Mouse (Mus musculus) lung, embryonic 16.5 days (tissue): ENCODE results near the gene Brms1. TPM values are rescaled to one million over a fixed set of nuclear protein-coding genes. Genes with fewer than 3 reads are reported as not detected.
"Not testable (repeated sequence)": the region's sequence is repeated elsewhere in the genome, so short reads cannot be mapped to it uniquely, and the experiment has no call there.

Experiments used
- ATAC-seq: fragments of 200-750 bp; cut with Nextera tagmentation; 2 replicates; pipeline ENCODE4 v1.8.0; 2017; ENCODE audit warnings: low read depth, mild to moderate bottlenecking, moderate library complexity
- H3K27ac ChIP-seq: fragments of 300-500 bp; sonication (generic); 2 replicates; pipeline ENCODE4 v1.5.1; 2014; ENCODE audit warnings: mild to moderate bottlenecking, control low read depth, low read length
- H3K27me3 ChIP-seq: fragments of 300-500 bp; sonication (generic); 2 replicates; pipeline ENCODE4 v1.6.1; 2014; ENCODE audit warnings: low read depth, low read length, mixed read lengths; ENCODE audit not compliant: control insufficient read depth, insufficient read depth
- H3K36me3 ChIP-seq: fragments of 300-500 bp; sonication (generic); 2 replicates; pipeline ENCODE4 v1.6.1; 2014; ENCODE audit warnings: low read length; ENCODE audit not compliant: control insufficient read depth, insufficient read depth
- H3K4me1 ChIP-seq: fragments of 300-500 bp; sonication (generic); replicated peaks from 2 replicates; pipeline ENCODE4 v1.6.1; 2014; ENCODE audit warnings: low read length, mixed read lengths; ENCODE audit not compliant: control insufficient read depth, insufficient read depth
- H3K4me2 ChIP-seq: fragments of 300-500 bp; sonication (generic); 2 replicates; pipeline ENCODE4 v1.6.1; 2014; ENCODE audit warnings: low read depth, low read length, control low read depth
- H3K4me3 ChIP-seq: fragments of 300-500 bp; sonication (generic); 2 replicates; pipeline ENCODE4 v1.5.1; 2014; ENCODE audit warnings: mild to moderate bottlenecking, low read length, control low read depth
- H3K9ac ChIP-seq: fragments of 300-500 bp; sonication (generic); 2 replicates; pipeline ENCODE4 v1.6.1; 2014; ENCODE audit warnings: low read length, control low read depth
- H3K9me3 ChIP-seq: fragments of 300-500 bp; sonication (generic); 2 replicates; pipeline ENCODE4 v1.6.1; 2016; ENCODE audit warnings: low read length; ENCODE audit not compliant: control insufficient read depth
- WGBS: fragments of 180-500 bp; shearing (Covaris S2); extraction: QIAGEN DNeasy Blood & Tissue Kit; methylation state at CpG from one replicate; pipeline ENCODE4 v1.1.7; 2014; 5-methylcytosine and 5-hydroxymethylcytosine counted together
- polyA plus RNA-seq: library from polyadenylated mRNA; unstranded; fragments of >200 nt; fragmentation: Nextera tagmentation; extraction: Ambion mirVana; gene quantifications from 2 replicates; pipeline ENCODE4 v1.2.1, GENCODE M21; 2015

Gene Brms1
- polyA plus RNA-seq = 41.6 and 45.0 TPM in 2 replicates

DNA sequence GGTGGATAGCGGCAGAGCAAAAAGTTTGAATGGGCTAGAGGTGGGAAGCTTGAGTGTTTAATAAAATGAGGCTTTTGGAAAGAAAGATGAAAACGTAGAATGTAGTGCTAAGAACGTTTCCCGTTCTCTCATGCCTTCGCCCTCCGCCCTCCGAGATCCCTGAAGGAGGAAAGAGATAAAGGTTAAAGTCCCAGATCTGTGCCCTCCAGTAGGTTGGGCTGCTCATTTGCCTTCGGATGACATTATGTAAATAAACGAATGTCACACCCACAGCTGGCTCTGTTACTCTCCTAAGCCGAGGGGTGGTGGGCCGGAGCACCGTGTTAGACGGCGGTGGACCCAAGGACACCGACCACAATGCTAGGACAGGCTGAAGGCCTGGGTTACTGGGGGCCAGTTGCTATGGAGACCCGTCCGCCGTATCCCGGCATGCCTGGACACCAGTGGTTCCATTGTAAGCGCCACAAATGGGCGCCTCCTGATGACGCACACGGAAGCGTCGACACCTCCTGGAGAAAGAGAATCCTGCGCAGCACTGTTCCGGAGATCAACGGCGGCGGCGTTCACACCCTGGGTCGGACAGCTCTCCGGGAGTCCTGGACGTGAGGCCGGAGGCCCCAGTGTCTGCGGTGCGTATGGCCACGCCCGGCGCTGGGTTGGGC, at the start of gene Brms1:
Brms1 (plus strand) TSS at position 493 of the 662 bp plus-strand sequence.
- ATAC-seq = peak; percentile 77
- Histone ChIP-seq H3K36me3 (0 out of 2 replicates have a peak, but pooled peaks cover 2% of the 10 kb centered on the region), H3K27ac (peak within 1 kb of the TSS; percentile 72), H3K4me1 (peaks cover 25% of the 10 kb centered on the region), H3K4me3 (peak within 1 kb of the TSS; percentile 97), H3K27me3 (no peaks in the 10 kb centered on the region), H3K4me2 (peak within 1 kb of the TSS; percentile 99), H3K9me3 (no peaks in the 10 kb centered on the region), H3K9ac (peak within 1 kb of the TSS; percentile 92)
- WGBS = 3% methylated on average over 40 of the region's 40 CpGs

DNA sequence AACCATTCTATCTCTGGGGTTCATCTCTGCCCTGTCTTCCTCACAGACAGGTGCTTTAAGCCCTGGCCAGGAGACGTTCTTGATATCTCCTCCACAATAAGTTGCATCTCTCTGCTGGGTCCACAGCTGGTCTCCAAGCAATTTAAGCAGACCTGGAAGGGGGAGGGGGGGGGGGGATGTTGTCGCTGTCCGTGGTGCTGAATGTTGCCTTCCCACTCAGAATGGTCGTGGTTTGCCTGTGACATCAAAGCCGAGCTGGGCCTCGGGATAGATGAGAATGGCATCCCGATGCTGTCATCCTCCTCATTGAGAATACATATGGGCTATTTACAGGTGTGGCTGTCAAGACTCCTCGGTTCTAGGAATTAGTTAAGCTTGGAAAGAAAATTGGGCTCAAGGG, 48.8 kb upstream of the Brms1 start:
- WGBS = 13% methylated on average over 8 of the region's 8 CpGs
- Histone ChIP-seq H3K4me1 (no peaks in the 10 kb centered on the region), H3K36me3 (no peaks in the 10 kb centered on the region), H3K4me3 (no peak overlapping the region), H3K27ac (no peak overlapping the region), H3K27me3 (peaks cover 23% of the 10 kb centered on the region), H3K9me3 (no peaks in the 10 kb centered on the region), H3K9ac (no peak overlapping the region), H3K4me2 (no peak overlapping the region)
- ATAC-seq = no peak

DNA sequence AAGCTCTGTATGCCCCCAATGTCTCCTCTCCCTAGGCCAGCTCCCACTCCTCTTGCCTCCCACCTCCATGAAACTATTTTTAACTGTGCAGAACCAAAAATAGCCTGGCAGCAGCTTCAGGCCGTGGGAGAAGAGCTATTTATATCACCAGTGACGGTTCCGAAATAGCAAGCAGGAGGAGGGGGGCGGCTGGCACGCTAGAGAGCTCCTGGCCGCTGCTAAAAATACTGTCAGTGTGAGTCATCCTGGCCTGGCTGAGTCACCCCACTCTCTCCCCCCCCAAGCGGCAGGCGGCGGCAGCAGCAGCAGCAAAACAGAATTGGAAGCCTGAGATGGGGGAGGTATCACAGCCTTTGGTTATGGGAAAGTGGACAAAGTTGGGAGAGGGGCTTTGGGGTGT, 48.2 kb upstream of the Brms1 start:
- H3K4me2 ChIP-seq = no peak overlapping the region

DNA sequence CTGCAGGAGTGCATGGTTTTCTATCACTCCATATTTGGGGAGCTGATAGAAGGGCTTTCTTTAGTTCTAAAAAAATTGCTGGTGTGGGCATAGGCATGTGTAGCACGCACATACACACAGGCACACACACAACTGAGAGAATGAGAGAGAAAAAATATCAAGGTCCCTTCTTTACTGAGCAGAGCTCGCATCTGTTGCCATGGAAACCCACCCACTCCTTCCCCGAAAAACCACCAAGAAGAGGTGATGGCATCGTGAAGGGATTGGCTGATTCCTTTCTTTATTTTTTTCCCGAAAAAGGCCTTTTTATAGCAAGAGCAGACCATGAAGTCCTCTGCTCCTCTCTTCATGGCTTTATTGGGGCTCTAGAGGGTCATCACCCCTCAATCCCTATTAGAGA, 47.1 kb upstream of the Brms1 start:
- peaks cover 23% of the 10 kb centered on the region for H3K27me3 ChIP-seq
- ATAC-seq = no peak
- WGBS = 44% methylated on average over 5 of the region's 5 CpGs

More for the DNA sequence above, 48.2 kb upstream of the Brms1 start:
- Histone ChIP-seq H3K4me3 (no peak overlapping the region), H3K9ac (no peak overlapping the region), H3K9me3 (no peaks in the 10 kb centered on the region), H3K36me3 (no peaks in the 10 kb centered on the region), H3K27ac (no peak overlapping the region), H3K27me3 (peaks cover 23% of the 10 kb centered on the region), H3K4me1 (no peaks in the 10 kb centered on the region)
- ATAC-seq = peak; percentile 81
- 5% methylated on average over 9 of the region's 9 CpGs for WGBS

DNA sequence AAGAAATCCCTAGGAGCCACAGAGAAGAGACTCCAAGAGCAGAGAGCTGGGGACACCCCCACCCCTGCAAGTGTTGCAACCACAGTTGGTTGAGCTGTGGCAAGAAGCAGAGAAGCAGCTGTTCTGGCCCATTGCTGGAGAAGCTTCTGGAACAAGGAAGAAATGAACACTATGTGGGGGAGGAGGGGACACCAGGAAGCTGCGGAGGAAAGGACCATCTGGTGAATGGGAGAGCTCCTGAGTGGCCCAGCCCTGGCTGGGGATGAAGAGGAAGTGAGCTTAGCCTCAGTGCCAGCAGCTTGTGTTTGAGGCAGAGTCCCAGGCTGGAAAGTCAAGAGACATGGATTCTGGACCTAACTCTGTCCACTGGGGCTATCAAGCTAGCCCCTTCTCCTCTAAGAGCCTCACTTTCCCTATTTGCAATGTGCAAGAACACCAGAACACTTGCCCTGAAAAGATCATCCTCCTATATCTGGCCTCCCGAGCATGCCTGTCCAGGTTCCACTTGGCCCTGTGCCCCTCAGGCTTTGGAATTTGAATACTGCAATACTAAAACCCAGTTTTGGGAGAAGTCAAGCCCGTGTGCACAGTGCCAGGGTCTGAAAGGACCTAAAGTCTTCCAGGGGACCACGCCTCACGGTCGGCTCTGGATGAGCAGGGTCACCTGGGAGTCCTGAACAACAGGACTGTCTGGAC, 41.6 kb upstream of the Brms1 start:
- WGBS = 56% methylated on average over 6 of the region's 6 CpGs
- no peak for ATAC-seq
- no peak overlapping the region for H3K4me2 ChIP-seq

More for the DNA sequence above, 47.1 kb upstream of the Brms1 start:
- H3K36me3 ChIP-seq = no peaks in the 10 kb centered on the region
- H3K4me2 ChIP-seq = no peak overlapping the region
- H3K4me3 ChIP-seq = no peak overlapping the region
- H3K9ac ChIP-seq = no peak overlapping the region
- no peaks in the 10 kb centered on the region for H3K4me1 ChIP-seq
- no peaks in the 10 kb centered on the region for H3K9me3 ChIP-seq
- no peak overlapping the region for H3K27ac ChIP-seq

DNA sequence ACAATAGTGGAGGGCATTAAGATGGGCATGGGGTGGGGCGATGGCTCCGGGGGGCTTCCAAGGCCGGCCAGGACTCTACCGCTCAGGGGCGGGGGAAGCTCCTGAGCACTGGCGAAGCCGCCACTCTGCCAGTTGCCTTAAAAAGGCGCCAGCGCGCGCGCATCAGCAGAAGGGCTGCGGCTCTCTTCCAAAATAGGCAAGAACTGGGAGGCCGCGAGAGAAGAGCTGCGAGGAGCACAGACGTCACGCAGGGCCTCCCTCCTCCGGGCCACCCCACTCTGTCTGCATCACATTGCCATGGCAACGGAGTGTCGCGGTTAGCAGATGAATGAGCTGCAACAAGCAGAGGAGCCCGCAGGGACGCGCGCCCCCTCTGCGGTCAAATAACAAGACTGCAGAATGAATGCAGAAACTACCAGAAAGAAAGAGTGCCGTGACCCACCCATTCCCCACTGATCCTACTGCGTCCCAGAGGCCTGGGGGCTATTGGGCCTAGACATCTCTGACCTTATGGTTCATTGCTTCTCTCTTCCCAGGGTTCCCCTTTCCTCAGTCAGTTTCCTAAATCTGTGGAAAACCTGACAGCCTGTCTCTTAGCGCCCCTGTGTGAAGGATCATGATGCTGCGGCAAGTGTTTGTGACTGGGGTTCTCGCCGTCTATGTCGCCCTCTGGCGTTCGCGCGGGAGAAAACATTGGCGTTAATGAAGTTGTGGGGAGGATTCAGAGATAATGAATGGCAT, 39.3 kb upstream of the Brms1 start:
- H3K9me3 ChIP-seq = no peaks in the 10 kb centered on the region
- no peaks in the 10 kb centered on the region for H3K27me3 ChIP-seq
- under 1% methylated on average over 39 of the region's 39 CpGs for WGBS
- H3K4me1 ChIP-seq = peaks cover 8% of the 10 kb centered on the region
- H3K9ac ChIP-seq = no peak overlapping the region
- peak overlapping the region; percentile 27 for H3K4me3 ChIP-seq
- H3K4me2 ChIP-seq = peak overlapping the region; percentile 44
- H3K27ac ChIP-seq = no peak overlapping the region
- ATAC-seq = peak; percentile 97
- H3K36me3 ChIP-seq = no peaks in the 10 kb centered on the region

More for the DNA sequence above, 41.6 kb upstream of the Brms1 start:
- peaks cover 8% of the 10 kb centered on the region for H3K4me1 ChIP-seq
- H3K4me3 ChIP-seq = no peak overlapping the region
- H3K27ac ChIP-seq = no peak overlapping the region
- no peak overlapping the region for H3K9ac ChIP-seq
- no peaks in the 10 kb centered on the region for H3K27me3 ChIP-seq
- no peaks in the 10 kb centered on the region for H3K36me3 ChIP-seq
- no peaks in the 10 kb centered on the region for H3K9me3 ChIP-seq

DNA sequence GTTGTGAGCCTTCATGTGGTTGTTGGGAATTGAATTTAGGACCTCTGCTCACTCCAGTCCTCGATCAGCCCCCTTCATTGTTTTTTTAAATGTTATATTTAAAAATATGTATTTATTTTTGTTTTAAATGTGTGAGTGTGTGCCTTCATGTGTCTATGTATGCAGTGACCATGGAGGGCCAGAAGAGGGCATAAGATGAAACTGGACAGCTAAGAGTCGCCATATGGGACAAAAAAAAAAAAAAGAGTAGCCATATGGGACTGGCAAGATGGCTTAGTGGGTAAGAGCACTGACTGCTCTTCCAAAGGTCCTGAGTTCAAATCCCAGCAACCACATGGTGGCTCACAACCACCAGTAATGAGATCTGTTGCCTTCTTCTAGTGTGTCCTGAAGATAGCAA, 37.5 kb upstream of the Brms1 start:
- not testable (repeated sequence) for H3K9me3 ChIP-seq, H3K27ac ChIP-seq, H3K4me1 ChIP-seq, H3K36me3 ChIP-seq, H3K9ac ChIP-seq, H3K27me3 ChIP-seq, H3K4me2 ChIP-seq, H3K4me3 ChIP-seq, ATAC-seq
- WGBS = 42% methylated on average over 2 of the region's 2 CpGs

DNA sequence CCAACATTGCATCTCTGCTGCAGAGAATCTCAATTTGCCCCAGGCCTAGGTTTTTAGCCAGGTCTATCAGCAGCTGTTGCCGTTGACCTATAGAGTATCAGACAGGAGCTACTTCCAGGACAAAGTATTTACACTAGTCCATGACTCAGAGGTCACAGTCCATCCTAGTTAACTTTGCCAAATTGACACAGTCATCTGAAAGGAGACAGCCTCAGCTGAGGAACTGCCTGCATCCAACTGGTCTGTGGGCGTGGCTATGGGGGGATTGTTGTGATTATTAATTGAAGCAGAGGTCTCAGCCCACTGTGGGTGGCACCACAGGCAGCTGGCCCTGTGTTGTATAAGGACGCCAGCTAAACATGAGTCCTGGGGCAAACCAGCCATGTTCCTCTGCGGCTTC, 36.2 kb upstream of the Brms1 start:
- no peak for ATAC-seq
- Histone ChIP-seq H3K9me3 (no peaks in the 10 kb centered on the region), H3K9ac (no peak overlapping the region), H3K27me3 (no peaks in the 10 kb centered on the region), H3K4me2 (no peak overlapping the region), H3K27ac (no peak overlapping the region), H3K36me3 (no peaks in the 10 kb centered on the region), H3K4me3 (no peak overlapping the region), H3K4me1 (peaks cover 8% of the 10 kb centered on the region)
- 65% methylated on average over 4 of the region's 4 CpGs for WGBS

DNA sequence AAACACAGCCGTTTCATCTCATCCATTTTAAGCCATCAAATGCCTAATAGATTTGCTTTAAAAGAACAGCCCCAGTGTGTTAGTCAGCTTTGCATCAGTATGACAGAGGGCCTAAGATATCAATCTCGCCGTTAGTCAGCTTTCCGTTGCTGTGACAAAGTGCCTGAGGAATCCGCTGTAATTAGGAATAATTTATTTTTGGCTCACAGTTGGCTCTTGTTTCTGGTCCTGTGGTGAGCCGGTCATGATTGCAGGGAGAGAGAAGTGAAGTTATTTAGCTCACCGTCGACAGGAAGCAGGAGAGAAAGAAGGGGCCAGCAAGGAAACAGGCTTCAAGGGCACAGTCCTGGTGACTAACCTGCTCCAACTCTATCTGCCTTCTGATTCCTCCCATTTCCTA, 28.0 kb upstream of the Brms1 start:
- no peak overlapping the region for H3K9ac ChIP-seq
- no peaks in the 10 kb centered on the region for H3K36me3 ChIP-seq
- no peak overlapping the region for H3K4me2 ChIP-seq
- no peaks in the 10 kb centered on the region for H3K9me3 ChIP-seq
- WGBS = 54% methylated on average over 8 of the region's 8 CpGs
- H3K27ac ChIP-seq = no peak overlapping the region
- H3K27me3 ChIP-seq = no peaks in the 10 kb centered on the region
- H3K4me3 ChIP-seq = no peak overlapping the region
- ATAC-seq = no peak
- peaks cover 8% of the 10 kb centered on the region for H3K4me1 ChIP-seq
